Mouse (Mus musculus): ENCODE results near the gene Zfp804b.

- TF ChIP-seq CTCF (IDR thresholded peaks at IDR 0.05; ENCODE audit: low read depth, low read length): no peak
- no peak for TF ChIP-seq TAL1 (conservative IDR thresholded peaks at IDR 0.05; ENCODE audit: low read depth, low read length)
These were observed 270.5 kb downstream of the Zfp804b start for GRCm38 (mm10) chr5:7073936-7074631.

Measured in G1E (cell line).